Mouse (Mus musculus) erythroblast, embryonic 14.5 days (primary cell): Measurements from ENCODE around the gene Josd2.

Experiments
- GATA1 ChIP-seq: IDR thresholded peaks from 2 replicates; pipeline ENCODE4 v1.6.1; 2012; ENCODE audit warnings: low read length, inconsistent platforms, mixed read lengths
- TAL1 ChIP-seq: IDR thresholded peaks from 3 replicates; pipeline ENCODE4 v1.6.1; 2012; ENCODE audit warnings: low read length, inconsistent platforms, mixed read lengths

DNA sequence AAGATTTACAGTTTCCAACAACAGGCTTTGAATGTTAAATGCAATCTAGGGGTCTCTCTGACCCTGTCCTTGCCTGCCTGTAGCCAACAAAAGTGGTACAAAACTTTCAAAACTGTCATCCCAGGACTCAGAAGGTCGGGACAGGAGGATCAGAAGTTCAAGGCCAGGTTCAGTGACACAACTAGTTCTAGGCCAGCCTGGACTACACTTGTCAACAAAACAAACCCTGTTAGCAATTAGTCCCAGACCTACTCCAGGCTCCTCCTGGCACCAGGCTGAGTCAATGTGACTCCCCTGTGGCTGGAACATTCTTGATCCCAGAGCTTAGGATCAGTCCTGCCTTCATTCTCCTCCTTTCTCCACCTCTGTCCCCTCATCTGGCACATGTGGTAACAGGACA, 31.1 kb downstream of the Josd2 start:
- TF ChIP-seq GATA1 (no peak), TAL1 (no peak)
